8 mouse cellular contexts compared by ENCODE assay signal in genomic region chr15:25900540-25900939, GRCm38 (mm10). TPM values are rescaled to one million over a fixed set of nuclear protein-coding genes. Genes with fewer than 3 reads are reported as not detected.
DNase-seq lines count a peak whose midpoint lies in the region; ATAC-seq and TF ChIP-seq lines count a peak whose summit lies in the region.

No protein-coding gene starts in this region.

- ATAC-seq in monocyte, adult 5-6 weeks (replicated peaks; ENCODE audit: insufficient number of reproducible peaks, low FRiP score, low TSS enrichment, poor library complexity, severe bottlenecking), result no peak; the same call in 1 of the 2 replicates
- peak; percentile 69 for ATAC-seq in frontal cortex, adult (ENCODE audit: low TSS enrichment)
- peak; percentile 69 for ATAC-seq in intestine, embryonic 15.5 days
- no peak for ATAC-seq in limb, embryonic 11.5 days (ENCODE audit: insufficient number of reproducible peaks, low FRiP score, low TSS enrichment, low read depth)

- TF ChIP-seq CTCF in olfactory bulb, adult 2 months (IDR thresholded peaks at IDR 0.05; ENCODE audit: insufficient read depth, low read depth, low read length), result peak; percentile 54; the same call in 1 of the 2 replicates

- 7% methylated on average over 7 of the region's 7 CpGs for WGBS in intestine, embryonic 15.5 days
- WGBS in limb, embryonic 11.5 days, result 6% methylated on average over 7 of the region's 7 CpGs
- 13% methylated on average over 7 of the region's 7 CpGs for WGBS in olfactory bulb, adult 2 months

- H3K27me3 ChIP-seq in intestine, embryonic 15.5 days (replicated peaks), result no peaks in the 10 kb centered on the region
- H3K27me3 ChIP-seq in limb, embryonic 11.5 days (ENCODE audit: control insufficient read depth, insufficient read depth, low read length), result no peaks in the 10 kb centered on the region

- H3K4me2 ChIP-seq in intestine, embryonic 15.5 days (replicated peaks), result no peak overlapping the region
- H3K4me2 ChIP-seq in limb, embryonic 11.5 days (ENCODE audit: low read depth, severe bottlenecking), result no peak overlapping the region

- no peaks in the 10 kb centered on the region for H3K36me3 ChIP-seq in intestine, embryonic 15.5 days
- H3K36me3 ChIP-seq in limb, embryonic 11.5 days (ENCODE audit: control insufficient read depth, insufficient read depth, low read length), result no peaks in the 10 kb centered on the region

- H3K4me1 ChIP-seq in intestine, embryonic 15.5 days (replicated peaks), result no peaks in the 10 kb centered on the region
- no peaks in the 10 kb centered on the region for H3K4me1 ChIP-seq in limb, embryonic 11.5 days (ENCODE audit: control insufficient read depth, insufficient read depth, low read length)
- peaks cover 4% of the 10 kb centered on the region; the same call in 1 of the 2 replicates for H3K4me1 ChIP-seq in olfactory bulb, adult 2 months (ENCODE audit: control insufficient read depth, insufficient read depth, low read length)

- H3K4me3 ChIP-seq in intestine, embryonic 15.5 days (replicated peaks), result no peak overlapping the region
- no peak overlapping the region for H3K4me3 ChIP-seq in limb, embryonic 11.5 days (ENCODE audit: low read depth, low read length)
- H3K4me3 ChIP-seq in olfactory bulb, adult 2 months (ENCODE audit: insufficient read depth, low read depth, low read length), result no peak overlapping the region

- no peak for TF ChIP-seq POLR2A in olfactory bulb, adult 2 months (IDR thresholded peaks at IDR 0.05; ENCODE audit: insufficient read depth, low read depth, low read length)

- no peaks in the 10 kb centered on the region for H3K9me3 ChIP-seq in intestine, embryonic 15.5 days
- no peaks in the 10 kb centered on the region for H3K9me3 ChIP-seq in limb, embryonic 11.5 days (ENCODE audit: control insufficient read depth, low read length)

- no peak overlapping the region for H3K9ac ChIP-seq in intestine, embryonic 15.5 days
- no peak overlapping the region for H3K9ac ChIP-seq in limb, embryonic 11.5 days (ENCODE audit: low read length)

- H3K27ac ChIP-seq in intestine, embryonic 15.5 days, result no peak overlapping the region
- no peak overlapping the region for H3K27ac ChIP-seq in limb, embryonic 11.5 days (replicated peaks; ENCODE audit: low read depth, low read length)
- no peak overlapping the region for H3K27ac ChIP-seq in olfactory bulb, adult 2 months (ENCODE audit: insufficient read depth, low read depth, low read length)

- peak; percentile 45 to 64 for DNase-seq in monocyte, adult 2 months (ENCODE audit: low read depth in 1 of 2, low spot score in 2 of 2)
- peak; percentile 22 for DNase-seq in c-Kit-positive CD71-positive TER-119-negative erythroid progenitor cells, embryonic 14.5 days (ENCODE audit: low read depth)
- peak; percentile 77 for DNase-seq in limb, embryonic 11.5 days (ENCODE audit: low spot score)
- peak; percentile 50 to 80 for DNase-seq in thymus, postnatal 10 days (ENCODE audit: low spot score in 2 of 2)

RNA-seq across cellular contexts. Expression of gene Retreg1, which starts 57.6 kb away (rescaled TPM):
- total RNA-seq in monocyte, adult 5-6 weeks (2017), result 90.8 to 132 TPM (median 114 TPM) in 3 replicates
- polyA plus RNA-seq in intestine, embryonic 15.5 days (2015; fragmentation: Nextera tagmentation; extraction: Ambion mirVana), result 10.7 and 11.4 TPM in 2 replicates
- polyA plus RNA-seq in limb, embryonic 11.5 days (2014; fragmentation: Nextera tagmentation; extraction: Ambion mirVana), result 2.9 and 3.0 TPM in 2 replicates
- polyA plus RNA-seq in olfactory bulb, adult 2 months (2012; ENCODE audit: insufficient read depth, insufficient read length, low replicate concordance, missing spikeins), result not detected in 2 replicates

Comparison
In these comparisons a context has a peak if more than half of its experiments do, and no peak if none do; other contexts are left out.
1. DNase-seq: peak in every context shown above with its lines; median percentile 77 in limb, embryonic 11.5 days; 65 in thymus, postnatal 10 days; 54 in monocyte, adult 2 months; 22 in c-Kit-positive CD71-positive TER-119-negative erythroid progenitor cells, embryonic 14.5 days.
2. ATAC-seq: peak in frontal cortex, adult (single experiment) and intestine, embryonic 15.5 days (single experiment); none in monocyte, adult 5-6 weeks (single experiment) and limb, embryonic 11.5 days (single experiment).